Mouse (Mus musculus): ENCODE data around the gene Nup153. TPM values are rescaled to one million over a fixed set of nuclear protein-coding genes. Genes with fewer than 3 reads are reported as not detected.
A peak's percentile ranks its signal among the peaks of the same experiment; 100 is the strongest.

Nup153 gene
- total RNA-seq, 2 experiments from 2014 or later, result 87.6 to 88.3 TPM

GRCm38 (mm10) chr13:46729998-46730397 lies 2.3 kb upstream of the Nup153 start:
- no peak for DNase-seq
- intact Hi-C loops (cut with DNase I), result loop anchor here (5.0 kb wide), 1 partner anchor 287 kb away; no protein-coding TSS in a partner anchor

GRCm38 (mm10) chr13:46728411-46728810 lies 671 bp upstream of the Nup153 start:
- no peak for DNase-seq
- intact Hi-C loops (cut with DNase I), result loop anchor here (5.0 kb wide), 1 partner anchor 289 kb away; no protein-coding TSS in a partner anchor

DNA sequence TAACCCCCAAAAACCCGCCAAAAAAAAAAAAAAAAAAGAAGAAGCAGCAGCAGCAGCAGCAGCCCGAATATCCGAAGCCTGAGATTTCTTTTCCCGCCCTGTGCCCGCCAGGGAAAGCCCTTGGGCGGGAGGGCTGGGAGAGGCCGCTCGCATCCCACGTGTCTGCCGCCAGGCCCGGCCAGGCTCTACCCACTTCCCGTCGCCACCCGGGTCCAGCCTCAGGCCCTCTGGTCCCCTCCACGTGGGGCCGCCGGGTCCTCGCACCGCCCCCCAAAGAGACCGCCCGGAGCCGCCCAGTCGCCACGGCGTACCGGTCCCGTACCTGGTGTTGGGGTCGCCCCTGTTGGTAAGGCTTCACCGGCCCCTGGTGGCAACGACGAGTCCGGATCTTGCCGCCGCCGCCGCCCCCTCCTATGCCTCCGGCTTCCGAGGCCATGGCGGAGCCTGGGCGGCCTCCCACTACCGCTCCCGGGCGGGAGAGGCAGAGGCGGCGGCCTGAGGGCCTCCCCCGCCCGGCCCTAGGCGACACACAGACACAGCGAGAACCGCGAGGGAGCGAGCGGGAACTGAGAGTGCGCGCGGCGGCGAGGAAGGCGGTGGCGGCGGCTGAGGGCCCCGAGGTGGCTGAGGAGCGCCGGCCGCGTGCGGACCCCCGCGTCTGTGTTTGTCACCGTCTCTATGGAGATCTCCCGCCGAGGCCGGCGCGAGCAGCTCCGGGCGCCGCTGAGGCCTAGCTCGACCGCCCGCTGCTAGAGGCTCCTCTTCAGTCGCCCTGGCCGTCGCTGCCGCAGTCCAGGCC lies 503 bp downstream of the Nup153 start:
- DNase-seq, result peak; percentile 60
- intact Hi-C loops (cut with DNase I), result loop anchor here (5.0 kb wide), 1 partner anchor 290 kb away; no protein-coding TSS in a partner anchor

DNA sequence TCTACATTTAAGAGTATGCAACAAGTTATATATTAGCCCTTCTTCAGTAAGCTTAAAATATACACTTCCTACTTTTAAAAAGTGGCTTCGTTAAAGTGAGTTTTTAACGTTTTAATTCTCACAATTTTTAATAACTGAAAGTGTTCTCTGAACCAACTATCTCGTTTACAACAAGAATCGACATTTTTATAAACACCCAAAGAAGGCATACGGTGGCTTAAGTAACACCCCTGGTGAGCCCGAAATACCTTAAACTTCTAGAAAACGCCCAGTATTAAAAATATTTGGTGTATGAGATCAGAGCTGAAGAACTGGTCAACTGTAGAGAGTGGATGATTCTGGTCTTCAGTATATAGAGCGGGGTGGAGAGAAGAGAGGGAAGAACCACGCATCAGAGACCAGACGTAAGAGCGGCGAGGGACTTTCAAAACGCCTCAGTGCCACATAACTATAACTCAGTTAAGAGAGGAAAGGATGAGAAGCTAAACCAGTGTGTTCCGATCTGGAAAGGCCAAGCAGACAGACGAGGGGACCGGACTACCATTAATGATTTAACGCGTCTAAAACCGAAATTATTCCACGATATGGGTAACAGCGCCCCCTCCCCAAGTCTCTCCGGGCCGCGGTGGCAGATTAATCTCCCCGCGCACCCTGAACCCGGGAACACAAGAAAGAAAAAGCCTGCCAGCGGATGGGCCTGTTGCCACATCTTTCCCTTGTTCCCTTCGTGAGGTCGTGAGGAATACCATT lies 1.3 kb downstream of the Nup153 start:
- intact Hi-C loops (cut with DNase I), result loop anchor here (5.0 kb wide), 1 partner anchor 291 kb away; no protein-coding TSS in a partner anchor
- DNase-seq, result peak; percentile 54

DNA sequence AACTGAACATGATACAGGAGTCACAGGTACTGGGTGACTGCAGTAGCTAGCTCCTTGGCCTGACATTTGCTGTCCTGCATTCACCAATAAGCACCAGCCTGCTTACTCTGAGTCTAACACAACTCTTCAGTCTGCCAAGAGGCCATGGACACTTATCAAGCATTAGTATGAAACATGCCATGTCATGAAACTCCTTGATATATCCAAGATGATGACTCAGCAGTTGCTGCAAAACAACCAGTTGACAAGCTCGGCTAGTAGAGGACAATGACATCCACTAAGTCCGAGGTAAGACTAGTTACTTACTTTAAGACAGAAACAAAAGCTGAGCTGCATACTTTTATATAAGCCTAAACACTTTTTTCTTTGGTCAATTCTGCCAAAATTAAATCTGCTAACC lies 2.5 kb downstream of the Nup153 start:
- intact Hi-C loops (cut with DNase I), result loop anchor here (5.0 kb wide), 1 partner anchor 292 kb away; no protein-coding TSS in a partner anchor
- DNase-seq, result no peak

DNA sequence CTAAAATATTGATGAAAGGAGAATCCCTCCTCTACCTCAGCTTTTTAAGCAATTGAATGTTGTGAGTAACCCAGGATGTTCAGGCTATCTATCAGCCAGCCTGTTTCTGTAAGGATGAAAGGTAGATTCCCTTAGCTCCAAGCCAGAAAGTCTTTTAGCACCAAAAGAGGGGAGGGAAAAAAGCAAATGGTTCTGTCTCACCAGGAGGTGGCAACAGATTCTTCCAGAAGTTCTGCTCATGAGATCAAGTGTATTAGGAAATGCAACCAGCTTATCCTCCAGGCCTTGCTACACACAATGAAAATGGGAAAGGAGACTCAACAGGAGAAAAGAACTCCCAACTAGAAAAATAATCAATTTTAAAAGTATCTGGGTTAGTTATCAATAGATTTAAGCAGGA lies 3.4 kb downstream of the Nup153 start:
- no peak for DNase-seq
- intact Hi-C loops (cut with DNase I), result no loop called here

DNA sequence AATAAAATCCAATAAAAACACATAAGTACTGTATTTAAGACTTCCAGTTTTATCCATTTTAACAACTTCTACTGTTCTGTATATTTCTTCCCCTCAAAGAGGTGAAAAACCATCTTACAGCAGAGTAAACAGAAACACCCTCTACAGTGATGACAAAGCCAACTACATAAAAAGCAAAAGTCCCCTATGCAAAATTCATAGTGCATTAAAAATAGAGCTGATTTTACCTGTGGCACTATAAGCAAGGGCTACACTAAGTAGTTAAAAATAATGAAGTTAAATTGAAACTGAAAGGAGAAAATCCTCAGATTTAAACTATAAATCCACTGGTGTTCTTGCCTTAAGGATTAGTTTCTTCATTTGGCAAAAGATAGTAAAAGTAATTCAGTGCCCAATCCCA lies 6.7 kb downstream of the Nup153 start:
- intact Hi-C loops (cut with DNase I), result no loop called here
- no peak for DNase-seq

- intact Hi-C loops (cut with DNase I), result no loop called here
- DNase-seq, result no peak
Observed at GRCm38 (mm10) chr13:46718893-46719400, 8.8 kb downstream of the Nup153 start.

DNA sequence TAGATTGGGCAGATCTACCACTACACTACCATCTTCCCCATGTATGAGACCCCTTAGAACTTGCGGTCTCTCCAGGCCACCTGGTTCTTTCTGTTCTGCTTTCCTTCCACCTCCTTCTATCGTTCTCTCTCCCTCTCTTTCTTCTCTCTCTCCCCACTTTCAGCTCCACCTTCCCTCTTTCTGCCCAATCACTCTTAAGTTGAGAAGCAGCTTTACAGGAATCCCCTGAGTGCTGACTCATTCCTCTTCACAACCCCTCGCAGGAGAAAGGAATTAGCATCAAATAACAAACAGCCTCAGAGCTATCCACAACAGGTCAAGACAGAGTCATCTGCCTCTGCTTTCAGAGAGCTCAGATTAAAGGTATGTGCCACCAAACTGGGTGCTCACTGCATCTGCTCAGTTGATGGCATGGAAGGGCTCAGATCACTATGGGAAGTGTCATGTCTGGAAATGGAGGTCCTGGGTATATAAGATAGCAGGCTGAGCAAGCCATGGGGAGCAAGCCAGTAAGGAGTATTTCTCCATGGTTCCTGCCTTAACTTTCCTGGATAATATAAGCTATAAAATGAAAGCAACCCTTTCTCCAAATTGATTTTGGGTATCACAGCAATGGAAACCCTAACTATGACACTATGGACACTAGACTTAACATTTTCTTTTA lies 11.6 kb downstream of the Nup153 start:
- intact Hi-C loops (cut with DNase I), result no loop called here
- DNase-seq, result no peak

- intact Hi-C loops (cut with DNase I), result no loop called here
- no peak for DNase-seq
Observed at GRCm38 (mm10) chr13:46713486-46713885, 14.3 kb downstream of the Nup153 start.

GRCm38 (mm10) chr13:46703138-46703537 lies 24.6 kb downstream of the Nup153 start:
- intact Hi-C loops (cut with DNase I), result no loop called here
- DNase-seq, result peak; percentile 2

DNA sequence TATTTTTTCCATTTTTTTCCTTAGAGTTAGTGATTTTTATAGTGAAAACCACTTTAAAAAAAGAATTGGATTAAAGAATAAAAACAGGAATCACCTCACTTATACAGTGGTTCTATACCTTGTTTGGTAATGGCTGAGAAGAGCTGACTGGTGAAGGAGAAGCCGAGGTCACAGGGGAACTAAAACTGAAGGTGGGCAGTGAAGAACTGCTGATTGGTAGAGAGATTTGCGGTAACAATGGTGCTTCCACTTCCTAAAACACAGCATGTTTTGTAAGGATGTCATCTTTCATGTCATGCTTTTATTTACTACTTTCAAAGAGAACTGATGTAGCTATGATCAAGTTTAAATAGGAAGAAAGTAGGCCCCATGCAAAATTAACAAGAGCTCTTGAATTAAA lies 26.3 kb downstream of the Nup153 start:
- intact Hi-C loops (cut with DNase I), result no loop called here
- DNase-seq, result no peak

- no peak for DNase-seq
- intact Hi-C loops (cut with DNase I), result no loop called here
Observed at GRCm38 (mm10) chr13:46699372-46699771, 28.4 kb downstream of the Nup153 start.

GRCm38 (mm10) chr13:46696788-46697187 lies 31.0 kb downstream of the Nup153 start:
- no peak for DNase-seq
- intact Hi-C loops (cut with DNase I), result no loop called here

DNA sequence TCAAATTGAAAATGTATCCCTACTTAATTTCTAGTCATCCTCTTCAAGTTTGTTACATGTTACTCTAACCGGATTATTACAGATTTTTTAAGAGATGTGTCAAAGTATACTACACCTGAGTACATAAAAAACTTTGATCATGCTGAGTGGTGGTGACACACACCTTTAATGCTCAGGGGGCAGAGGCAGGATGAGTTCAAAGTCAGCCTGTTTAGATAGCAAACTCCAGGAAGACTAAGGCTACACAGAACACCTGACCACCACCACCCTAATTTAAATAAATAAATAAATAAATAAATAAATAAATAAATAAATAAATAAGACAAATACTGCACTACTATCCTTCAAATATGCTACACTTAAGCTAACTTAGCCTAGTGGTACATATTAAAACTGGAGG lies 31.8 kb downstream of the Nup153 start:
- intact Hi-C loops (cut with DNase I), result no loop called here
- no peak for DNase-seq

DNA sequence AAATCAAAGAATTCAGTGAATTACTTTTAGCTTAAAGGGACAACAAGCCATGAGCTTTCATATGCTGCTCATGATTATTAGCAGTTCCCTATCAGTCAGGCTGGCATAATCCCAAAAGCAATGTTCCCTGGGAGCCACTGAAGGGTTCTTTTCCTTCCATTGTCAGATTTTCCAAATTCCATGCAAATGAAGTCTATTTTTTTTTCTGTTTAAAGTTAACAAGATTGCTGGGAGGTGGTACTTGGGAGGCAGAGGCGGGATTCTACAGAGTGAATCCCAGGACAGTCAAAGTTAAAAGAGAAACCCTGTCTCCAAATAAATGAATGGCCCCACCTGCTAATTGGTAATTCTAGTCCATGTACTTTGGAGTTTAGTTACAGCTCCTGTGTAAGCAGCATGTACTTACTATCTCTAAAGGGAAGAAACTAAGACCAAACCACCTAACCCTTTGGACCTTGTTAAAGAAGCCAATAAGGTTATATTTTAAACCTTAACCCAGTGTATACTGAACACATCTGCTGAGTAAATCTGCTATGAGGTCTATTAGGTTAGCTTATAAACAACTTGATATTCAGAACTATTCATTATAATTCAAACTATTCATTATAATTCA lies 32.3 kb downstream of the Nup153 start:
- intact Hi-C loops (cut with DNase I), result no loop called here
- no peak for DNase-seq

GRCm38 (mm10) chr13:46690559-46691241 lies 37.0 kb downstream of the Nup153 start:
- no peak for DNase-seq
- intact Hi-C loops (cut with DNase I), result no loop called here

- intact Hi-C loops (cut with DNase I), result no loop called here
Observed at GRCm38 (mm10) chr13:46683370-46683769, 44.4 kb downstream of the Nup153 start.

GRCm38 (mm10) chr13:46682921-46683320 lies 44.8 kb downstream of the Nup153 start:
- DNase-seq, result peak; percentile 32
- intact Hi-C loops (cut with DNase I), result no loop called here

More at GRCm38 (mm10) chr13:46683370-46683769, 44.4 kb downstream of the Nup153 start:
- no peak for DNase-seq

GRCm38 (mm10) chr13:46677721-46678120 lies 50.0 kb downstream of the Nup153 start:
- DNase-seq, result no peak
- intact Hi-C loops (cut with DNase I), result no loop called here
